Mouse (Mus musculus): ENCODE results near the gene D2hgdh. TPM values are rescaled to one million over a fixed set of nuclear protein-coding genes. Genes with fewer than 3 reads are reported as not detected.

D2hgdh gene
- polyA plus RNA-seq, 1 experiment: 39.4 TPM

GRCm38 (mm10) chr1:93802771-93803170, 21.9 kb upstream of the D2hgdh start:
- Histone ChIP-seq H3K27me3 (replicated peaks; ENCODE audit: control insufficient read depth, insufficient read depth, low read length) (no peaks in the 10 kb centered on the region), H3K36me3 (ENCODE audit: control insufficient read depth, insufficient read depth, low read length) (no peaks in the 10 kb centered on the region), H3K27ac (ENCODE audit: insufficient read depth, low read depth, low read length) (no peak overlapping the region), H3K4me1 (ENCODE audit: control insufficient read depth, insufficient read depth, low read length) (peaks cover 7% of the 10 kb centered on the region; the same call in 1 of the 2 replicates), H3K4me3 (ENCODE audit: insufficient read depth, low read depth, low read length) (no peak overlapping the region)
- TF ChIP-seq POLR2A (IDR thresholded peaks at IDR 0.05; ENCODE audit: low read depth, low read length): no peak
- TF ChIP-seq CTCF (conservative IDR thresholded peaks at IDR 0.05; ENCODE audit: insufficient read depth, insufficient read length, low read depth, low read length): no peak
- DNase-seq: no peak
- WGBS: 82% methylated on average over 5 of the region's 5 CpGs

- TF ChIP-seq POLR2A (IDR thresholded peaks at IDR 0.05; ENCODE audit: low read depth, low read length): peak; percentile 61
- peak; percentile 87 for TF ChIP-seq CTCF (conservative IDR thresholded peaks at IDR 0.05; ENCODE audit: insufficient read depth, insufficient read length, low read depth, low read length)
- H3K4me3 ChIP-seq (ENCODE audit: insufficient read depth, low read depth, low read length): peak within 1 kb of the TSS; percentile 67
- under 1% methylated on average over 93 of the region's 94 CpGs for WGBS
- H3K4me1 ChIP-seq (ENCODE audit: control insufficient read depth, insufficient read depth, low read length): peaks cover 7% of the 10 kb centered on the region; the same call in 1 of the 2 replicates
- peak within 1 kb of the TSS; percentile 71 for H3K27ac ChIP-seq (ENCODE audit: insufficient read depth, low read depth, low read length)
- peak; percentile 99 for DNase-seq
- no peaks in the 10 kb centered on the region for H3K36me3 ChIP-seq (ENCODE audit: control insufficient read depth, insufficient read depth, low read length)
- H3K27me3 ChIP-seq (replicated peaks; ENCODE audit: control insufficient read depth, insufficient read depth, low read length): no peaks in the 10 kb centered on the region
Observed at GRCm38 (mm10) chr1:93803556-93804507, 20.9 kb upstream of the D2hgdh start, which contains the start of gene Ing5. Gene Ing5, plus strand, starts transcription at chr1:93803965.

GRCm38 (mm10) chr1:93804818-93805217, 19.9 kb upstream of the D2hgdh start:
- H3K4me1 ChIP-seq (ENCODE audit: control insufficient read depth, insufficient read depth, low read length): peaks cover 7% of the 10 kb centered on the region; the same call in 1 of the 2 replicates
- 75% methylated on average over 4 of the region's 4 CpGs for WGBS
- H3K36me3 ChIP-seq (ENCODE audit: control insufficient read depth, insufficient read depth, low read length): no peaks in the 10 kb centered on the region
- no peaks in the 10 kb centered on the region for H3K27me3 ChIP-seq (replicated peaks; ENCODE audit: control insufficient read depth, insufficient read depth, low read length)
- no peak overlapping the region for H3K27ac ChIP-seq (ENCODE audit: insufficient read depth, low read depth, low read length)
- no peak for TF ChIP-seq POLR2A (IDR thresholded peaks at IDR 0.05; ENCODE audit: low read depth, low read length)
- TF ChIP-seq CTCF (conservative IDR thresholded peaks at IDR 0.05; ENCODE audit: insufficient read depth, insufficient read length, low read depth, low read length): no peak
- 0 out of 2 replicates have a peak overlapping the region, but pooled peaks have one; percentile 67 for H3K4me3 ChIP-seq (ENCODE audit: insufficient read depth, low read depth, low read length)
- DNase-seq: no peak

DNA sequence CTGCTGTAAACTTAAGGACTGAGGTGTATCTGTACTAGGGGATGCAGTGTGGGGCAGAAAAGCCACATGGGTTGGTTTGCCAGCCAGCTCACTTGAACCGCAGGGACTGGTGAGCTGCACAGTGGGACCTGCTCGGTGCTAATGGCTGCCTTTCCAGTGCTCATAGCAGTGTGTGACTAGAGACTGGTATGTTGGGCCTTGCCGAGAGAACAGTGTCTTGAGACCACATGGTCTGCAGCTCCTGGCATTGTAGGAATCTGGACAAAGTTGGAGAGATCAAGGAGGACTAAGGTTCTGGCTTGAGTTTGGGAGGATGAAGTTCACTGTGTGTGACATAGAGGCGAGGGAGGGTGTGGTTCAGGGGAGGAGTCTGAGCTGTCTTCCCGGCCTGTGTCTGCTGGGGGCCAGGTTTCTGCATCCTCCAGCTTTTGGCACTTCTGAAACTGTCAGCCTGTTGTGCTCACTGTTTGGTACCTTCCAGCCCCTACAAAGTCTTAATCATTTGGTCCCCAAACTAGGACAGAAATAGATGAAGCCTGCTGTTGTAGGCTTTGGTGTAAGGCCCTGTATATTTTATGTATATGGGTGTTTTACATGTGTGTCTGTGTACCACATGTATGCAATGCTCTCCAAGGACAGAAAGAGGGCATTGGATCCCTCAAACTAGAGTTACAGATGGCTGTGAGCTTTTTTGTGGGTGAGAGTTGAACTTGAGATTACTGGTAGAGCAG, 19.3 kb upstream of the D2hgdh start:
- H3K4me3 ChIP-seq (ENCODE audit: insufficient read depth, low read depth, low read length): no peak overlapping the region
- WGBS: 63% methylated on average over 5 of the region's 5 CpGs
- no peak for TF ChIP-seq POLR2A (IDR thresholded peaks at IDR 0.05; ENCODE audit: low read depth, low read length)
- TF ChIP-seq CTCF (conservative IDR thresholded peaks at IDR 0.05; ENCODE audit: insufficient read depth, insufficient read length, low read depth, low read length): no peak
- no peaks in the 10 kb centered on the region for H3K27me3 ChIP-seq (replicated peaks; ENCODE audit: control insufficient read depth, insufficient read depth, low read length)
- H3K4me1 ChIP-seq (ENCODE audit: control insufficient read depth, insufficient read depth, low read length): peaks cover 7% of the 10 kb centered on the region; the same call in 1 of the 2 replicates
- no peaks in the 10 kb centered on the region for H3K36me3 ChIP-seq (ENCODE audit: control insufficient read depth, insufficient read depth, low read length)
- no peak overlapping the region for H3K27ac ChIP-seq (ENCODE audit: insufficient read depth, low read depth, low read length)
- no peak for DNase-seq

DNA sequence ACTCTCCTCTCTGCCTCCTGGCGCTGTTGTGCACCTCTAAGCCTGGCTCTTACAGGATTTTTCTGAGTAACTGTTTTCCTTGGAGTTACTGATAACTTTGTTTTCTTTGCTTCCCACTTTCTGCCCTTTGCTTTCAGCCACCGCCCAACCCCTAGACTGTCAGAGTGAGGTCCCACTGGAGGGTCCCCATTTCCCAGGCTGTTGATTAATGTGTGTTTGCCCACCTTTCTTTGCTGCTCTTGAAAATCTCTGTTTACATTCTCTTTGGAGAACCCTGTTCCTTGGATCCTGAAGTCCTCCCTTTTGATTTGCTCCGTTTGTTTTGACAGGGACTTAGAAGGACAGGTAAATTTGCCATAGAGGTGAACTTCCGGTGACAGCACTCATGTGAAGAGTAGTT, 15.8 kb upstream of the D2hgdh start:
- 94% methylated on average over 4 of the region's 4 CpGs for WGBS
- no peak for DNase-seq
- Histone ChIP-seq H3K4me3 (ENCODE audit: insufficient read depth, low read depth, low read length) (no peak overlapping the region), H3K4me1 (ENCODE audit: control insufficient read depth, insufficient read depth, low read length) (peaks cover 5% of the 10 kb centered on the region; the same call in 1 of the 2 replicates), H3K36me3 (ENCODE audit: control insufficient read depth, insufficient read depth, low read length) (peaks cover under 1% of the 10 kb centered on the region; the same call in 1 of the 2 replicates), H3K27ac (ENCODE audit: insufficient read depth, low read depth, low read length) (no peak overlapping the region), H3K27me3 (replicated peaks; ENCODE audit: control insufficient read depth, insufficient read depth, low read length) (no peaks in the 10 kb centered on the region)
- no peak for TF ChIP-seq POLR2A (IDR thresholded peaks at IDR 0.05; ENCODE audit: low read depth, low read length)
- no peak for TF ChIP-seq CTCF (conservative IDR thresholded peaks at IDR 0.05; ENCODE audit: insufficient read depth, insufficient read length, low read depth, low read length)

DNA sequence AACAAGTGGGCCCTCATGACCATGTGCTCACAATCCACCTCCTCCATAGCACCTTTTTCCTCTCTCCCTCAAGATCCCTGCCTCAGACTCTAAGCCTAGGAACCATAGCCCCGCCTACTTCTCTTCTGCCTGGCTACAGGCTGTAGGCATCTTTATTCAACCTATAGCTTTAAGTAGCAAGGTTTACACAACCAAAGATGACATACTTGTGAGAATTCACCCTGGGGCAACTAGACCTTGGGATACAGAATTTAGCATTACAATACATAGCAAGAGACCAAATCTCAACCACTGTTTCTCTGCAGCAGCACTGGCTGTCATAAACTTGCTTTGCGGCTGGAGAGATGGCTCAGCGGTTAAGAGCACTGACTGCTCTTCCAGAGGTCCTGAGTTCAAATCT, 14.7 kb upstream of the D2hgdh start:
- H3K4me3 ChIP-seq (ENCODE audit: insufficient read depth, low read depth, low read length): no peak overlapping the region
- peaks cover 1% of the 10 kb centered on the region; the same call in 1 of the 2 replicates for H3K36me3 ChIP-seq (ENCODE audit: control insufficient read depth, insufficient read depth, low read length)
- H3K27me3 ChIP-seq (replicated peaks; ENCODE audit: control insufficient read depth, insufficient read depth, low read length): no peaks in the 10 kb centered on the region
- WGBS: 92% methylated on average over 3 of the region's 3 CpGs
- no peaks in the 10 kb centered on the region; the same call in 1 of the 2 replicates for H3K4me1 ChIP-seq (ENCODE audit: control insufficient read depth, insufficient read depth, low read length)
- no peak overlapping the region for H3K27ac ChIP-seq (ENCODE audit: insufficient read depth, low read depth, low read length)
- no peak for TF ChIP-seq CTCF (conservative IDR thresholded peaks at IDR 0.05; ENCODE audit: insufficient read depth, insufficient read length, low read depth, low read length)
- no peak for TF ChIP-seq POLR2A (IDR thresholded peaks at IDR 0.05; ENCODE audit: low read depth, low read length)
- no peak for DNase-seq
